Mouse (Mus musculus) thymus, postnatal 36 days (tissue): ENCODE results near the gene Reep3.

ENCODE experiments used
- DNase-seq, 2 experiments: peaks; one replicate each; pipeline ENCODE4 v3.0.0; 2022; ENCODE audit warnings: mixed read lengths in 2 of 2

The Reep3 gene

GRCm38 (mm10) chr10:67109635-67110034 lies 12.9 kb upstream of the Reep3 start:
- DNase-seq, result no peak

GRCm38 (mm10) chr10:67108096-67108495 lies 11.4 kb upstream of the Reep3 start:
- no peak for DNase-seq

- no peak for DNase-seq
These were observed 10.4 kb upstream of the Reep3 start for GRCm38 (mm10) chr10:67107017-67107761.

GRCm38 (mm10) chr10:67106400-67106799 lies 9.7 kb upstream of the Reep3 start:
- no peak for DNase-seq

- DNase-seq, result no peak
These were observed 8.8 kb upstream of the Reep3 start for GRCm38 (mm10) chr10:67105331-67106217.

- DNase-seq, result no peak
These were observed 7.8 kb upstream of the Reep3 start for GRCm38 (mm10) chr10:67104543-67104942.

- no peak for DNase-seq
These were observed 4.1 kb upstream of the Reep3 start for GRCm38 (mm10) chr10:67100831-67101251.

GRCm38 (mm10) chr10:67100011-67100661 lies 3.4 kb upstream of the Reep3 start:
- DNase-seq, result no peak

- no peak for DNase-seq
These were observed 2.6 kb upstream of the Reep3 start for GRCm38 (mm10) chr10:67099183-67099929.

- no peak for DNase-seq
These were observed 1.8 kb upstream of the Reep3 start for GRCm38 (mm10) chr10:67098408-67099050.

- DNase-seq, result peak; percentile 20 to 39
These were observed 849 bp upstream of the Reep3 start for GRCm38 (mm10) chr10:67097437-67098150.

- peak; percentile 73 to 81 for DNase-seq
These were observed 736 bp downstream of the Reep3 start, which contains the start of gene Jmjd1c for GRCm38 (mm10) chr10:67095798-67096620. Gene Jmjd1c (plus strand): TSS chr10:67096125.

GRCm38 (mm10) chr10:67094922-67095321 lies 1.8 kb downstream of the Reep3 start:
- DNase-seq, result no peak

- no peak for DNase-seq
These were observed 6.1 kb downstream of the Reep3 start for GRCm38 (mm10) chr10:67090611-67091010.

- no peak for DNase-seq
These were observed 9.1 kb downstream of the Reep3 start for GRCm38 (mm10) chr10:67087447-67088226.

- DNase-seq, result no peak
These were observed 10.8 kb downstream of the Reep3 start for GRCm38 (mm10) chr10:67085916-67086315.

- no peak for DNase-seq
These were observed 11.6 kb downstream of the Reep3 start for GRCm38 (mm10) chr10:67085124-67085523.

- DNase-seq, result no peak
These were observed 13.1 kb downstream of the Reep3 start for GRCm38 (mm10) chr10:67083446-67084166.

GRCm38 (mm10) chr10:67082531-67082930 lies 14.2 kb downstream of the Reep3 start:
- DNase-seq, result no peak
